Mouse (Mus musculus): ENCODE results near the gene Gpd1. TPM values are rescaled to one million over a fixed set of nuclear protein-coding genes. Genes with fewer than 3 reads are reported as not detected.

The Gpd1 gene
- 0.35 and 0.53 TPM in 2 replicates for polyA plus RNA-seq (2014; fragmentation: Nextera tagmentation; extraction: Ambion mirVana)

DNA sequence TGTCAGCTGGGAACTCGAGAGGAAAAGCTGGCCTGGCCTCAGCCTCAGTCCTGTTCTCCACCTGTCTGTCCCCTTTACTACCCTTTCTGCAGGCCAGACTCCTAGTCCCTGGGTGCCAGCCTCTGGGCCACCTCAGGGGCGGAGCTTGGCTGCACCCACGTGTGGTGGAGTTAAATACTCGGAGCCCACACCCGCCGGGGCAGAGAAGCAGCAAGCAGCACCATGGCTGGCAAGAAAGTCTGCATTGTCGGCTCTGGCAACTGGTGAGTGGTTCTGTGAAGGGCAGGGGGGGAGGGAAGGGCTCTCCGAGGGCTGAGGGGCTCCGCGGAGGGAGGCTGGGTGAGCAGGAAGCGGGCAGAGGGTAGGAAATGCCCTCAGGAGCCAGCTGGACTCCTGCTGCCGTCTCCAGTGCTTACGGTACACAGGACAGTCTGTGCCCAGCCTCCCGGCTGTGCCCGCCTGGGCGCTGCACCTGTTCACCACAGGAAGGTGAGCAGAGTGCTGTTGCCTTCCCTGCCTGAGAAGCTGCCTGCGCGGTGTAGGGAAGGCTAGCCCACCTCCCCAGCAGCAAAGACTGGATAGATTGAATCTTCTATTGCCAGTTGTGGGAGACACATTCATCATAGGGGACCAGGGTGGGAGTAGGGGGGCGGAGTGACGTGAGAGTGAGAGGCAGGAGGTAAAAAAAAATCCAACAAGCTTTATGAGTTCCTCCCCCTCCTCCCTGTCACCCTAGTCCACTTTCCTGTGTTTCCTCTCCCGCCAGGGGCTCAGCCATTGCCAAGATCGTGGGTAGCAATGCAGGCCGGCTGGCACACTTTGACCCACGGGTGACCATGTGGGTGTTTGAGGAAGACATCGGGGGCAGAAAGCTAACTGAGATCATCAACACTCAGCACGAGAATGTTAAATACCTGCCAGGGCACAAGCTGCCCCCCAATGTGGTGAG lies at the start of gene Gpd1:
TSS of gene Gpd1 (plus strand) at position 130 of the 949 bp plus-strand sequence.
- no peak within 1 kb of the TSS for H3K9ac ChIP-seq (ENCODE audit: low read length)
- H3K27ac ChIP-seq (ENCODE audit: low read depth, low read length): no peak within 1 kb of the TSS
- H3K27me3 ChIP-seq (ENCODE audit: control insufficient read depth, insufficient read depth, low read length): no peaks in the 10 kb centered on the region
- H3K4me1 ChIP-seq (replicated peaks; ENCODE audit: control insufficient read depth, insufficient read depth, low read length): 0 out of 2 replicates have a peak, but pooled peaks cover 2% of the 10 kb centered on the region
- no peaks in the 10 kb centered on the region for H3K9me3 ChIP-seq (ENCODE audit: control insufficient read depth, low read length)
- H3K4me3 ChIP-seq (ENCODE audit: low read depth, low read length): no peak within 1 kb of the TSS
- H3K36me3 ChIP-seq (ENCODE audit: control insufficient read depth, insufficient read depth, low read length): no peaks in the 10 kb centered on the region; the same call in 1 of the 2 replicates
- no peak within 1 kb of the TSS for H3K4me2 ChIP-seq (ENCODE audit: low read depth, low read length, severe bottlenecking)
- DNase-seq (ENCODE audit: low spot score) (no peak), ATAC-seq (replicated peaks; ENCODE audit: low FRiP score) (no peak)
- WGBS: 76% methylated on average over 26 of the region's 26 CpGs

- no peak overlapping the region for H3K4me3 ChIP-seq (ENCODE audit: low read depth, low read length)
- H3K9ac ChIP-seq (ENCODE audit: low read length): no peak overlapping the region
- DNase-seq (ENCODE audit: low spot score) (no peak), ATAC-seq (replicated peaks; ENCODE audit: low FRiP score) (no peak)
- peaks cover 27% of the 10 kb centered on the region; the same call in 1 of the 2 replicates for H3K4me1 ChIP-seq (replicated peaks; ENCODE audit: control insufficient read depth, insufficient read depth, low read length)
- no peak overlapping the region for H3K4me2 ChIP-seq (ENCODE audit: low read depth, low read length, severe bottlenecking)
- H3K9me3 ChIP-seq (ENCODE audit: control insufficient read depth, low read length): no peaks in the 10 kb centered on the region
- H3K36me3 ChIP-seq (ENCODE audit: control insufficient read depth, insufficient read depth, low read length): no peaks in the 10 kb centered on the region
- peaks cover 37% of the 10 kb centered on the region for H3K27me3 ChIP-seq (ENCODE audit: control insufficient read depth, insufficient read depth, low read length)
- 99% methylated on average over 2 of the region's 2 CpGs for WGBS
- H3K27ac ChIP-seq (ENCODE audit: low read depth, low read length): no peak overlapping the region
Measured at GRCm38 (mm10) chr15:99667544-99667943, 49.8 kb upstream of the Gpd1 start.

- peaks cover 37% of the 10 kb centered on the region for H3K27me3 ChIP-seq (ENCODE audit: control insufficient read depth, insufficient read depth, low read length)
- no peak overlapping the region for H3K4me2 ChIP-seq (ENCODE audit: low read depth, low read length, severe bottlenecking)
- ATAC-seq (replicated peaks; ENCODE audit: low FRiP score) (peak; percentile 49; the same call in 1 of the 2 replicates), DNase-seq (ENCODE audit: low spot score) (peak; percentile 84)
- WGBS: 3% methylated on average over 12 of the region's 12 CpGs
- H3K4me3 ChIP-seq (ENCODE audit: low read depth, low read length): no peak overlapping the region
- H3K27ac ChIP-seq (ENCODE audit: low read depth, low read length): no peak overlapping the region
- H3K36me3 ChIP-seq (ENCODE audit: control insufficient read depth, insufficient read depth, low read length): no peaks in the 10 kb centered on the region
- no peaks in the 10 kb centered on the region for H3K9me3 ChIP-seq (ENCODE audit: control insufficient read depth, low read length)
- peaks cover 25% of the 10 kb centered on the region; the same call in 1 of the 2 replicates for H3K4me1 ChIP-seq (replicated peaks; ENCODE audit: control insufficient read depth, insufficient read depth, low read length)
- no peak overlapping the region for H3K9ac ChIP-seq (ENCODE audit: low read length)
Measured at GRCm38 (mm10) chr15:99668881-99669280, 48.4 kb upstream of the Gpd1 start.

DNA sequence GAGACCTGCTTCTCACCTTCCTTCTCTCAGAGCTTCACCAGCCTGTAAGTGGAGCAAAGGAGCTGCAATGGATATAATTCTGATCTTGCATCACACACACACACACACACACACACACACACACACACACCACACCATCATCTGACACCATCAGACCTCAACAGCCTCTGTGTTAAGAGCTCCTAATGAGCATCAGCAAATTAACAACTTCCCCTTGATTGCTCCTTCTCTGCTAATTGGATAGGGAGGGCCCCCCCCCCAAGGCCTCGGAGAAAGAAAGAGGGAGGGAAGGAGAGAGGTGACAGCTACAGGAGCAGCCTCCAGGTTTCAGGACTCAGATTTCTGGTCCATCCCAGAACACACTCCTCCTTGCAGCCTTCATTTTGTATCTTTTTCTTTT lies 47.9 kb upstream of the Gpd1 start:
- Histone ChIP-seq H3K9me3 (ENCODE audit: control insufficient read depth, low read length) (no peaks in the 10 kb centered on the region), H3K4me2 (ENCODE audit: low read depth, low read length, severe bottlenecking) (no peak overlapping the region), H3K4me3 (ENCODE audit: low read depth, low read length) (no peak overlapping the region), H3K27ac (ENCODE audit: low read depth, low read length) (no peak overlapping the region), H3K4me1 (replicated peaks; ENCODE audit: control insufficient read depth, insufficient read depth, low read length) (peaks cover 20% of the 10 kb centered on the region; the same call in 1 of the 2 replicates), H3K9ac (ENCODE audit: low read length) (no peak overlapping the region), H3K36me3 (ENCODE audit: control insufficient read depth, insufficient read depth, low read length) (no peaks in the 10 kb centered on the region), H3K27me3 (ENCODE audit: control insufficient read depth, insufficient read depth, low read length) (peaks cover 35% of the 10 kb centered on the region)
- ATAC-seq (replicated peaks; ENCODE audit: low FRiP score) (peak; percentile 35; the same call in 1 of the 2 replicates), DNase-seq (ENCODE audit: low spot score) (peak; percentile 62)
- 0% methylated on average over 1 of the region's 1 CpGs for WGBS

GRCm38 (mm10) chr15:99670154-99670821 lies 47.0 kb upstream of the Gpd1 start, which contains the start of gene Asic1:
Asic1 (plus strand) TSS chr15:99670368.
- peak; percentile 77 for DNase-seq (ENCODE audit: low spot score)
- peaks cover 33% of the 10 kb centered on the region for H3K27me3 ChIP-seq (ENCODE audit: control insufficient read depth, insufficient read depth, low read length)
- H3K4me3 ChIP-seq (ENCODE audit: low read depth, low read length): peak within 1 kb of the TSS; percentile 53
- WGBS: 1% methylated on average over 45 of the region's 74 CpGs
- H3K4me1 ChIP-seq (replicated peaks; ENCODE audit: control insufficient read depth, insufficient read depth, low read length): peaks cover 12% of the 10 kb centered on the region; the same call in 1 of the 2 replicates
- H3K9me3 ChIP-seq (ENCODE audit: control insufficient read depth, low read length): no peaks in the 10 kb centered on the region
- H3K36me3 ChIP-seq (ENCODE audit: control insufficient read depth, insufficient read depth, low read length): no peaks in the 10 kb centered on the region
- peak within 1 kb of the TSS; percentile 97 for H3K4me2 ChIP-seq (ENCODE audit: low read depth, low read length, severe bottlenecking)
- peak within 1 kb of the TSS; percentile 80 for H3K9ac ChIP-seq (ENCODE audit: low read length)
- peak; percentile 74 for ATAC-seq (replicated peaks; ENCODE audit: low FRiP score)
- 0 out of 2 replicates have a peak within 1 kb of the TSS, but pooled peaks have one; percentile 4 for H3K27ac ChIP-seq (ENCODE audit: low read depth, low read length)

DNA sequence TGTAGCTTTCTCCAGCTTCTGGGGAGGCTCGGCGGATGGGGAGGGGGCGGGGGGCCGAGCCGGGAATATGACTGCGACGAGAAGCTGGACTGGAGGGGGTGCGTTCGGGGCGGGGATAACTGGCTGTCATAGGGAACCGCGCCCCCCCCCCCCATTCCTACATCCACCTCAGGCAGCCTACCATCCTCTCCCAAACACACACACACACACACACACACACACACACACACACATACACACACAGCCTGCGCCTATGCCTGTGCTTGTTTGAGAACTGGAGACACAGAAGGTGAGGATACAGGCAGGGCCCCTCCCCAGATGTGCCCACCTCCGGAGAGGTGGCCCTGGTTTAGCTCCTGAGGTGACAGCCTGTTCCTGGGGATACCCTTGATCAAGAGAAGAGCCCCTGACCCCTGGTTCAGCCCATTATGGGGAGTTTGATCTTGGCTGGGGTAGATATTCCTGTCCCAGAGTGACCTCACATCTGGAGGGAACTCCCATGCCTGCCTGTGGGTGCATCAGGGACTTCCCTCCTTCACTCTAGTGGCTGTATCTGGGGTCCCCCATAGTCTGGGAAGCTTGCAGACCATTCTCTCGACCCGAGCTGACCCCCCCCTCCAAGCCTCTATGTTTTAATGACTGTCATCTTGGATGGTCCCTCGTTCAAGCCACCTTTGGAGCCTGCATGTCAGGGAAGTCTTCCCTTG lies 46.2 kb upstream of the Gpd1 start:
- Histone ChIP-seq H3K27me3 (ENCODE audit: control insufficient read depth, insufficient read depth, low read length) (peaks cover 25% of the 10 kb centered on the region), H3K36me3 (ENCODE audit: control insufficient read depth, insufficient read depth, low read length) (no peaks in the 10 kb centered on the region), H3K4me2 (ENCODE audit: low read depth, low read length, severe bottlenecking) (peak overlapping the region; percentile 97), H3K4me3 (ENCODE audit: low read depth, low read length) (peak overlapping the region; percentile 53), H3K9ac (ENCODE audit: low read length) (peak overlapping the region; percentile 80), H3K27ac (ENCODE audit: low read depth, low read length) (no peak overlapping the region), H3K4me1 (replicated peaks; ENCODE audit: control insufficient read depth, insufficient read depth, low read length) (peaks cover 10% of the 10 kb centered on the region; the same call in 1 of the 2 replicates), H3K9me3 (ENCODE audit: control insufficient read depth, low read length) (no peaks in the 10 kb centered on the region)
- DNase-seq (ENCODE audit: low spot score): no peak
- WGBS: 14% methylated on average over 12 of the region's 17 CpGs
- ATAC-seq (replicated peaks; ENCODE audit: low FRiP score): no peak; the same call in 1 of the 2 replicates

- peaks cover 8% of the 10 kb centered on the region; the same call in 1 of the 2 replicates for H3K4me1 ChIP-seq (replicated peaks; ENCODE audit: control insufficient read depth, insufficient read depth, low read length)
- H3K9ac ChIP-seq (ENCODE audit: low read length): no peak overlapping the region
- no peak overlapping the region for H3K4me2 ChIP-seq (ENCODE audit: low read depth, low read length, severe bottlenecking)
- H3K4me3 ChIP-seq (ENCODE audit: low read depth, low read length): no peak overlapping the region
- H3K27ac ChIP-seq (ENCODE audit: low read depth, low read length): no peak overlapping the region
- H3K9me3 ChIP-seq (ENCODE audit: control insufficient read depth, low read length): no peaks in the 10 kb centered on the region
- H3K36me3 ChIP-seq (ENCODE audit: control insufficient read depth, insufficient read depth, low read length): no peaks in the 10 kb centered on the region
- peaks cover 23% of the 10 kb centered on the region for H3K27me3 ChIP-seq (ENCODE audit: control insufficient read depth, insufficient read depth, low read length)
- WGBS: 72% methylated on average over 14 of the region's 14 CpGs
- DNase-seq (ENCODE audit: low spot score): no peak
- no peak for ATAC-seq (replicated peaks; ENCODE audit: low FRiP score)
Measured at GRCm38 (mm10) chr15:99671783-99672182, 45.5 kb upstream of the Gpd1 start.

DNA sequence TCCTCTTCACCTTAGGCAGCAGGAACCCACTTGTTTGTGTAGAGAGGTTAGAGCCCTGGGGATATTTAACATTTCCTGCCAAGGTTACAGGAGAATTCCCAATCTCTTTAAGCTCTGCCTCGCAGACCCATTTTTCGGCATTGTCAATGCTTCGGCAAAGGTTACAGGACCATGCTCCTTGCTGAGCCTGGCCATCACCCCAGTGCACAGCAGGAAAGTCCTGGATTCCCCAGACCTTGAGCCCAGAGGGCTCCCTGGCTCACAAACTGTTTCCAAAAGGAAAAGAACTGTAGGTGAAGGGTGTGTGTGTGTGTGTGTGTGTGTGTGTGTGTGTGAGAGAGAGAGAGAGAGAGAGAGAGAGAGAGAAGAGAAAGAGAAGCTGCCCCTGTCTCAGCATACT lies 42.4 kb upstream of the Gpd1 start:
- Histone ChIP-seq H3K27ac (ENCODE audit: low read depth, low read length) (no peak overlapping the region), H3K27me3 (ENCODE audit: control insufficient read depth, insufficient read depth, low read length) (peaks cover 17% of the 10 kb centered on the region), H3K4me3 (ENCODE audit: low read depth, low read length) (no peak overlapping the region), H3K9ac (ENCODE audit: low read length) (no peak overlapping the region), H3K36me3 (ENCODE audit: control insufficient read depth, insufficient read depth, low read length) (no peaks in the 10 kb centered on the region), H3K9me3 (ENCODE audit: control insufficient read depth, low read length) (no peaks in the 10 kb centered on the region), H3K4me2 (ENCODE audit: low read depth, low read length, severe bottlenecking) (no peak overlapping the region), H3K4me1 (replicated peaks; ENCODE audit: control insufficient read depth, insufficient read depth, low read length) (0 out of 2 replicates have a peak, but pooled peaks cover 2% of the 10 kb centered on the region)
- 90% methylated on average over 3 of the region's 3 CpGs for WGBS
- DNase-seq (ENCODE audit: low spot score): no peak
- no peak for ATAC-seq (replicated peaks; ENCODE audit: low FRiP score)

All from forebrain, embryonic 11.5 days (tissue).